Mouse (Mus musculus) neural tube, embryonic 15.5 days (tissue): ENCODE data around the gene Fscn3. TPM values are rescaled to one million over a fixed set of nuclear protein-coding genes. Genes with fewer than 3 reads are reported as not detected.
A peak's percentile ranks its signal among the peaks of the same experiment; 100 is the strongest.

Experiments used
- ATAC-seq: fragments of 200-750 bp; cut with Nextera tagmentation; 2 replicates; pipeline ENCODE4 v1.8.0; 2017; ENCODE audit warnings: mild to moderate bottlenecking, moderate TSS enrichment, moderate library complexity; ENCODE audit not compliant: low FRiP score
- H3K27ac ChIP-seq: fragments of 300-500 bp; sonication (generic); replicated peaks from 2 replicates; pipeline ENCODE4 v1.5.1; 2015; ENCODE audit warnings: mild to moderate bottlenecking, inconsistent platforms
- H3K27me3 ChIP-seq: fragments of 300-500 bp; sonication (generic); replicated peaks from 2 replicates; pipeline ENCODE4 v1.6.1; 2015; ENCODE audit warnings: inconsistent platforms
- H3K36me3 ChIP-seq: fragments of 300-500 bp; sonication (generic); 2 replicates; pipeline ENCODE4 v1.6.1; 2015; ENCODE audit warnings: inconsistent platforms
- H3K4me1 ChIP-seq: fragments of 300-500 bp; sonication (generic); 2 replicates; pipeline ENCODE4 v1.6.1; 2015; ENCODE audit warnings: inconsistent platforms
- H3K4me2 ChIP-seq: fragments of 300-500 bp; sonication (generic); 2 replicates; pipeline ENCODE4 v1.6.1; 2015; ENCODE audit warnings: inconsistent platforms, mild to moderate bottlenecking, moderate library complexity
- H3K4me3 ChIP-seq: fragments of 300-500 bp; sonication (generic); replicated peaks from 2 replicates; pipeline ENCODE4 v1.5.1; 2015; ENCODE audit warnings: mild to moderate bottlenecking, inconsistent platforms
- H3K9ac ChIP-seq: fragments of 300-500 bp; sonication (generic); replicated peaks from 2 replicates; pipeline ENCODE4 v1.6.1; 2015; ENCODE audit warnings: mild to moderate bottlenecking, inconsistent platforms
- H3K9me3 ChIP-seq: fragments of 300-500 bp; sonication (generic); replicated peaks from 2 replicates; pipeline ENCODE4 v1.6.1; 2016; ENCODE audit warnings: inconsistent platforms
- WGBS: fragments of 180-500 bp; shearing (Covaris S2); methylation state at CpG from one replicate; pipeline ENCODE4 v1.1.7; 2015; ENCODE audit warnings: mixed read lengths; 5-methylcytosine and 5-hydroxymethylcytosine counted together
- polyA plus RNA-seq: library from polyadenylated mRNA; unstranded; fragments of >200 nt; fragmentation: Nextera tagmentation; extraction: Ambion mirVana; gene quantifications from 2 replicates; pipeline ENCODE4 v1.2.1, GENCODE M21; 2015

Fscn3 gene
- polyA plus RNA-seq, 1 experiment from 2014 or later = not detected

DNA sequence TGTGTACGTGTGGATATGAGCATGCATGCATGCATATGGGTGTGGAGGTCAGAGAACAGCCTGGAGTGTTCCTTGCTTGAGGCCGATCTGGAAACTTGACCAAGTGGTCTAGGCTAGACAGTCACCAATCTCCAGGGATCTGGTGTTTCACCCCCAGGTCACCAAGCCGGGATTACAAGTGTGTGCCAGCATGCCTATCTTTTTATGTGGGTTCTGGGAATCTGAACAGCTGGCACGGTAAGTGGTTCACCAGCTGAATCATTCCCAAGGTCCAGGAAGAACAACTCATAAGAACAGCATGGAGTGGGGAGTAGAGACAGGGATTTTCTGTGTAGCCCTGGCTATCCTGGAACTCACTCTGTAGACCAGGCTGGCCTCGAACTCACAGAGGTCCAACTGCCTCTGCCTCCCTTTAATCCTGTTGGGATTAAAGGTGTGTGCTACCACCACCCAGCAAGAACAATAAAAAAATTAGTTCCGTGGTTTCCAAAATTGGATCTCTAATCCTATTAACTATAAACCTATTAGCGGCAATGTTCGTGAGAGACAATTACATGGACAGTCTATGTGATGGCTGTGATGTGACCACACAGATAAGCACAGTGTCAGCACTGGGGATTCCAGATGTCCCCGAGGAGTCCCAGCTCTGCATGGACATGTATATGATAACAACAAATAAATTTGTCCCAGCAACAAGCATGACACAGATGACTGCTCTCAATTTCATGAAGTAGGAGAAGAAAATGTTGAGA, 43.9 kb downstream of the Fscn3 start:
- Histone ChIP-seq H3K36me3 (no peaks in the 10 kb centered on the region), H3K9ac (no peak overlapping the region), H3K9me3 (no peaks in the 10 kb centered on the region), H3K4me1 (no peaks in the 10 kb centered on the region), H3K27me3 (no peaks in the 10 kb centered on the region), H3K4me2 (no peak overlapping the region), H3K27ac (no peak overlapping the region), H3K4me3 (no peak overlapping the region)
- ATAC-seq = no peak
- 85% methylated on average over 9 of the region's 9 CpGs for WGBS

DNA sequence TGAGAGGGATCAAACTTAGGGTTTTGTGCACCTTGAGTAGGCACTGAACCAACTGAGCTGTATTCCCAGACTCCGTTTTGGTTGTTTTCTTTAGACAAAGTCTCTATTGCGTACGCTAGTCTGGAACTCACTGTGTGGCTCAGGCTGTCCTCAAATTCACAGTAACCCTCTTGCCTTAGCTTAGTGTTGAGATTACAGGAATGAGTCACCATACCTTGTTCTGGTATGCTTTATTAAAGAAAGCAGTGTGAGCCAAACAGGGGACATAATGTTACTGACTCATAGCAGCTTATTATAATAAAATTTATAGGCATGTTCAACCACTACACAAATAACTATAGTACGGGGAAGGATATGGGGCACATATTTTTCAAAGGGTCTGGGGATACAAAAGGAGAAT, 46.6 kb downstream of the Fscn3 start:
- Histone ChIP-seq H3K27ac (no peak overlapping the region), H3K4me1 (0 out of 2 replicates have a peak, but pooled peaks cover 2% of the 10 kb centered on the region), H3K9ac (no peak overlapping the region), H3K4me2 (no peak overlapping the region), H3K27me3 (no peaks in the 10 kb centered on the region), H3K9me3 (no peaks in the 10 kb centered on the region), H3K4me3 (no peak overlapping the region), H3K36me3 (no peaks in the 10 kb centered on the region)
- ATAC-seq = no peak
- 93% methylated on average over 4 of the region's 4 CpGs for WGBS

DNA sequence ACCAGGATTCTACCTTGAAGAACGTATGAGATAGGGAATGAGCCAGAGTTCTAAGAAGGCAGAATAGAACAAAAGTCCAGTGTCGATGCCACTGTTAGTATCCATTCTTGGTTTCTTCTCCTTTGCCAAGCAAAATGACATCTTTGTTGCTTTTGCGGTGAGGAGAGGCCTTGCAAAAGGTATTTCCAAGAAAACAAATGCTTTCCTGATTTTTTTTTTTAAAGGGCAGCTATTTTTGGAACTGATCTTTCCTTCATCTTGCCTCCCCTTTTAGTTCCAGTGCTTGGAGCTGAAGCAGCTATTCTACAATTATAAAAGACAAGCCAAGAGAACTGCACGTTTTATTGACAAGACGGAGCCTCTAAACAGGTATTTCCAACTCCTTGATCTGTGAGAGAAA, 47.2 kb downstream of the Fscn3 start, which contains the start of gene Snd1:
Gene Snd1 (plus strand): TSS at position 301 of the 400 bp plus-strand sequence.
- no peaks in the 10 kb centered on the region for H3K36me3 ChIP-seq
- 84% methylated on average over 5 of the region's 5 CpGs for WGBS
- no peak for ATAC-seq
- no peaks in the 10 kb centered on the region for H3K9me3 ChIP-seq
- H3K27ac ChIP-seq = no peak within 1 kb of the TSS
- H3K9ac ChIP-seq = no peak within 1 kb of the TSS
- H3K27me3 ChIP-seq = no peaks in the 10 kb centered on the region
- no peak within 1 kb of the TSS for H3K4me2 ChIP-seq
- no peak within 1 kb of the TSS for H3K4me3 ChIP-seq
- 0 out of 2 replicates have a peak, but pooled peaks cover 5% of the 10 kb centered on the region for H3K4me1 ChIP-seq

DNA sequence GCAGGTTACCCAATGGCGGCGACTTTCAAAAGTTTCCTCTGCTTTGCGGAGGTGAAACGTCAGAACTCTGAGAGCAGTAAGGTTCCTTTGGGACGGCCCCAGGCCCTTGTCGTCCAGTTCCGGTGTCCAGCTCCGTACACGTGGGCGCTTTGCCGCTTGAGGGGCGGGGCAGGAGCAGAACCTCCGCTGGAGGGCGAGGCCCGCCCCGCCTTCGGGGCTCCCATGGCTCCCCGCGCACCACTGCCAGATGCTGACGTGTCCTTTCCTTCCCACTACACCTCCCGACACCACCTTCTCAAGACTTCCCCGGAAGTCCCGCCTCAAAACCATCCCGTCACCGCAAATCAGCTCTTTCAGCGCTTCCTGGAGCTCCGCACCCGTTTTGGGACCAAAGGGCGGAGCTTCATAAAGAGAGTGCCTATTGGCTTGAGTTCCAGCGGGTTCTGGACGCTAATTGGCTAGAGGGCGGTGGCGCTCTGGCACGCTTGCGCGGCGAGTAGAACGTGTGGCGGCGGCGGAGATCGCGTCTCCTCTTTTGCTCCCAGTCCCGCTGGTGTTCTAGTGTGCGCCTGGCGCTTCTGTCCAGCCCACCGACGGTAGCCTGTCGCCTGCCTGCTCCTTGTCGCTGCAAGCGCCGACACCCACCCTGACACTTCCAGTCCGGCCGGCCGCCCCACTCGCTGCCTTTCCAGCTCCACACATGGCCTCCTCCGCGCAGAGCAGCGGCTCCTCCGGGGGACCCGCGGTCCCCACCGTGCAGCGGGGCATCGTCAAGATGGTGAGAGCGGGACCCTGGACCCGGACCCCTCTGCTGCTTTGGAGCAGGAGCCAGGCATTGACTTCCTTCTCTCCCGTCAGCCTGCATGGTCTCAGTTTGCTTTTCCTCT, 52.5 kb downstream of the Fscn3 start:
- no peaks in the 10 kb centered on the region for H3K27me3 ChIP-seq
- H3K4me1 ChIP-seq = peaks cover 44% of the 10 kb centered on the region
- under 1% methylated on average over 68 of the region's 68 CpGs for WGBS
- H3K36me3 ChIP-seq = peaks cover under 1% of the 10 kb centered on the region; the same call in 1 of the 2 replicates
- peak overlapping the region; percentile 69 for H3K9ac ChIP-seq
- no peaks in the 10 kb centered on the region for H3K9me3 ChIP-seq
- peak; percentile 99 for ATAC-seq
- peak overlapping the region; percentile 85 for H3K4me2 ChIP-seq
- peak overlapping the region; percentile 77 for H3K4me3 ChIP-seq
- peak overlapping the region; percentile 79 for H3K27ac ChIP-seq

DNA sequence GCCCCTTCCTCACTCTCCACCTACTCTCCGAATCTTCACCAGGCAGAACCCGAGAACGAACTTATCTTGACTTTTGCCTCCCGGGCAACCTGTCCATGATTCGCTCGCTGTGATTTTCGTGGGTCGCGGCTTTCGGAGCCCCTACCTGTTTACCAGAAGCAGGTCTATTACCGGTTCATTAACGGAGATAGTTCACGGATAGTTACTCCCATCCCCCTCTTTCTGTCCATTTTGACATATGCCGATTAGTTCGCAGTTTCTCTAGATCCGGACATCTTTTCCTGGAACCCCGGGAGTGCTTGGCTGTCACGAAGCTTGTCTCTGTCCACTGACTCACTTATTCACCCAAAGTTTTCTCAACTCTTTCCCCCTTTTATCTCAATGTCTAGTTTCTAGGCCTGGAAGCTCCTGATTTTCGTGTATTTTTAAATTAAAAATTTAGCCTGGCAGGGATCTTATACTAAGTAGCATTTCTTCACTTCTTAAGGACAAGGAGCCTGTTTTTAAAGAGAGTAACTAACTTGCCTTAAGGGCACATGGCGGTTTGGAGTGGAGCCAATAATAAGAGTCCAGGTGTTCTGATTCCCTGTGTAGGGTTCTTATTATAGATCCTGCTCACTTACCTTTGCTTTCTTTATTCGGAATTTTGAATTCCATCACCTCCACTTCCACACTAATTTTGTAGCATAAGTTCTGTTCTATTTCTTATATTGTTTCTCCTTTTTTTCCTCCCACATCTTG, 53.3 kb downstream of the Fscn3 start:
- Histone ChIP-seq H3K4me1 (peaks cover 47% of the 10 kb centered on the region), H3K36me3 (peaks cover 4% of the 10 kb centered on the region; the same call in 1 of the 2 replicates), H3K9me3 (no peaks in the 10 kb centered on the region), H3K4me3 (peak overlapping the region; percentile 77), H3K4me2 (peak overlapping the region; percentile 85), H3K27me3 (no peaks in the 10 kb centered on the region), H3K27ac (peak overlapping the region; percentile 79), H3K9ac (peak overlapping the region; percentile 69)
- WGBS = 7% methylated on average over 21 of the region's 21 CpGs
- no peak for ATAC-seq

DNA sequence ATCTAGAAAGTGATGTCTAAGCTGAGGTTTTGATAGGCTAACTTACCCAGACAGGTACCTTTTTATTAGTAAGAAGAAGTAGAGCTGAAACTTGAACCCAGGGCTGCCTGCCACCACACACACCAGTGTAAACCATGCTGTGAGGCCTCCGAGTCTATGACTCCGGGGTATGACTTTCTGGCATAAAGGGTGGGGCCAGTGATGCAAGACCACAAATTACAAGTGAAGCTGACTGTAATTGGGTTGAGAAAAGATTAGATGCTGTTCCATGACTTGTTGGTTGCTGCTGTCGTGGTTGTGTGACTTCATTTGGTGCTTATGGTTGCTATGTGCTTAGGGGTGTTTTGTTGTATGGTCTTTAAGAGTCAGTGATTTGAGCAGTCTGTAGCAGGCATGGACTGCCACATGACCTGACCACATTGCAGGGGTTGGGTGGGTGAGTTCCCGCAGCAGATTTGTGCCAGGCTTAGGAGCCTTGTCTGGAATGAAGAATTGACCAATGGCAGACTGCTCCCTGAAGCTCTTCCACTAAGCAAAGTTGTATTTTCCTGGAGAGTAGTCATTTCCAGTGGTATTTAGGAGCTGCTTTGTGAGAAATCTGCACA, 55.2 kb downstream of the Fscn3 start:
- Histone ChIP-seq H3K36me3 (peaks cover 4% of the 10 kb centered on the region; the same call in 1 of the 2 replicates), H3K4me1 (peaks cover 47% of the 10 kb centered on the region), H3K4me2 (no peak overlapping the region), H3K9me3 (no peaks in the 10 kb centered on the region), H3K27ac (no peak overlapping the region), H3K27me3 (no peaks in the 10 kb centered on the region), H3K9ac (0 out of 2 replicates have a peak overlapping the region, but pooled peaks have one; percentile 15), H3K4me3 (no peak overlapping the region)
- ATAC-seq = no peak
- 87% methylated on average over 4 of the region's 4 CpGs for WGBS

DNA sequence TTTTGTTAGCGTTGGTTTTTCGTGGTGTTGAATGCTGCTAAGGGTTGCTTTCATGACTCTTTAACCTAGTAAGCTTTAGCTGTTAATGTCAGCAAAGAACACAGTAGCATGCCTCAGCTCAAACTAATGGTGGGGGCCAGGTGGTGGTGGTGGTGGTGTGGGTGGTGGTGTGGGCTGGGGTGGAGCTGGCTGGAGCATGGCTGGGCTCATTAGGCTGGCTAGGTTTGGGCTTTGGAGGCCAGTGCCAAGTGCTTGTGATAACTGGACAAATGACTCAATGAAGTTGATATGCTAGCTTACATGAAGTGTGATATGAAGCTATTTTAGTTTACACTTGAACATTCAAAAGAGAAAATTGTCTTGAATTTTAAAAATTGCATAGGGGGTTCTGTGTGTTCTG, 58.4 kb downstream of the Fscn3 start:
- H3K4me2 ChIP-seq = no peak overlapping the region
- WGBS = 91% methylated on average over 2 of the region's 2 CpGs
- H3K9me3 ChIP-seq = no peaks in the 10 kb centered on the region
- peaks cover 7% of the 10 kb centered on the region for H3K36me3 ChIP-seq
- H3K4me1 ChIP-seq = peaks cover 37% of the 10 kb centered on the region
- H3K9ac ChIP-seq = no peak overlapping the region
- H3K27me3 ChIP-seq = no peaks in the 10 kb centered on the region
- no peak overlapping the region for H3K4me3 ChIP-seq
- H3K27ac ChIP-seq = no peak overlapping the region
- ATAC-seq = no peak

DNA sequence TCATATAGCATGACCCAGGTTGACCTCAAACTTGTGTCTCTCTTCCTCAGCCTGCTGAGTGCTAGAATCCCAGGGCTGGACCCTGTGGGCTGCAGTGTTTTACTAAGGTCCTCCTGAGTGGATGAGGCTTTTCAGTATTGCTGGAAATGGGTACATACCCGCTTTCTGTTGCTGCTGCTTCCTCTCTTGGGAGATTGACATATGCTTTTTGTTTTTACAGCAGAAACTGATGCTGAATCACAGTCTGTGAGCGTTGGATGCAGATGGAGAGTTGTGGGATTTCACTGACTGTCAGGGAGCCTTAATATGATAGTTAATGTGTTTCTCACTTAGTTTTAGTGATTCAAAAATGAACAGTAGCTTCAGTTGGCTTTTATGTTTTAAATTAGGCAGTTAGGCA, 58.9 kb downstream of the Fscn3 start:
- no peak overlapping the region for H3K4me3 ChIP-seq
- no peak overlapping the region for H3K27ac ChIP-seq
- 72% methylated on average over 2 of the region's 2 CpGs for WGBS
- ATAC-seq = no peak
- H3K9me3 ChIP-seq = no peaks in the 10 kb centered on the region
- H3K4me1 ChIP-seq = peaks cover 38% of the 10 kb centered on the region
- no peaks in the 10 kb centered on the region for H3K27me3 ChIP-seq
- H3K36me3 ChIP-seq = peaks cover 7% of the 10 kb centered on the region
- no peak overlapping the region for H3K4me2 ChIP-seq
- no peak overlapping the region for H3K9ac ChIP-seq

DNA sequence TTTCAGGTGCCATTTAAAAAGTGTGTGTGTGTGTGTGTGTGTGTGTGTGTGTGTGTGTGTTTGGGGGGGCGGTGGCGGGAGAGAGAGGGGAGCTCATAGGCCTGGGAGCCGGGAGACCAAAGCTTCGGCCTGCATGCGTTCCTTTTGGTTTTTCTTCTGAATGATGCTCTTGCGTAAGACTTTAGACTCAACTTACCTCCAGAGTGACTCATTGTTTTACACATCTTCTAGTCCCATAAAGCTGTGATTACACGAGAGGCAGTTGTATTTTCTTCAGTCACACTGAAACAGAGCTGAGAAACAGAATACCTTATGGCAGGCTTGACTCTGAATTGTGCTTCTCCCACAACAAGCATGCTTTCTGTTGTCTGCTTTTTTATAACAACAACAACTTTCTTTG, 59.3 kb downstream of the Fscn3 start:
- H3K27ac ChIP-seq = no peak overlapping the region
- WGBS = 90% methylated on average over 7 of the region's 7 CpGs
- peaks cover 33% of the 10 kb centered on the region for H3K4me1 ChIP-seq
- H3K9me3 ChIP-seq = no peaks in the 10 kb centered on the region
- H3K27me3 ChIP-seq = no peaks in the 10 kb centered on the region
- H3K4me2 ChIP-seq = no peak overlapping the region
- no peak overlapping the region for H3K9ac ChIP-seq
- no peak for ATAC-seq
- H3K4me3 ChIP-seq = no peak overlapping the region
- peaks cover 7% of the 10 kb centered on the region for H3K36me3 ChIP-seq
